Mouse (Mus musculus) retina, postnatal 7 days (tissue): Measurements from ENCODE around the gene Gm49416.
"Not testable (repeated sequence)": the region's sequence is repeated elsewhere in the genome, so short reads cannot be mapped to it uniquely, and the experiment has no call there.

Experiments used
- DNase-seq: peaks from one replicate; pipeline ENCODE4 v3.0.0-alpha.2; 2012; ENCODE audit warnings: low read depth, low spot score

Gene Gm49416

GRCm38 (mm10) chr19:8875031-8875430 lies 13.7 kb upstream of the Gm49416 start:
- DNase-seq, result no peak

- peak; percentile 80 for DNase-seq
These were observed 8.3 kb upstream of the Gm49416 start, which contains the start of gene Uqcc3 for GRCm38 (mm10) chr19:8880311-8881033. Uqcc3 (minus strand) TSS chr19:8880923.

GRCm38 (mm10) chr19:8881034-8881392 lies 7.7 kb upstream of the Gm49416 start:
- DNase-seq, result no peak

- peak; percentile 84 for DNase-seq
These were observed 5.1 kb upstream of the Gm49416 start, which contains the start of the genes Lbhd1 and Gm49403 for GRCm38 (mm10) chr19:8883616-8884015. Lbhd1 (plus strand) TSS chr19:8883732. Gm49403 (plus strand) TSS chr19:8883930.

- DNase-seq, result no peak
These were observed 1.7 kb upstream of the Gm49416 start for GRCm38 (mm10) chr19:8886916-8887584.

- no peak for DNase-seq
These were observed 902 bp upstream of the Gm49416 start for GRCm38 (mm10) chr19:8887585-8888463.

- peak; percentile 84 for DNase-seq
These were observed 4.4 kb downstream of the Gm49416 start, which contains the start of gene Ints5 for GRCm38 (mm10) chr19:8892829-8893766. Ints5 (plus strand) TSS chr19:8893005.

- no peak for DNase-seq
These were observed 6.8 kb downstream of the Gm49416 start for GRCm38 (mm10) chr19:8895397-8895960.

GRCm38 (mm10) chr19:8896231-8896630 lies 7.5 kb downstream of the Gm49416 start:
- not testable (repeated sequence) for DNase-seq

- DNase-seq, result not testable (repeated sequence)
These were observed 8.6 kb downstream of the Gm49416 start for GRCm38 (mm10) chr19:8897211-8897864.

GRCm38 (mm10) chr19:8897865-8898495 lies 9.3 kb downstream of the Gm49416 start, which contains the start of gene Ganab:
Ganab (plus strand) TSS chr19:8898071.
- DNase-seq, result peak; percentile 93

- DNase-seq, result no peak
These were observed 9.8 kb downstream of the Gm49416 start for GRCm38 (mm10) chr19:8898576-8898975.

- no peak for DNase-seq
These were observed 10.4 kb downstream of the Gm49416 start for GRCm38 (mm10) chr19:8899079-8899478.

GRCm38 (mm10) chr19:8903412-8903811 lies 14.7 kb downstream of the Gm49416 start:
- DNase-seq, result no peak

GRCm38 (mm10) chr19:8908531-8908930 lies 19.8 kb downstream of the Gm49416 start:
- no peak for DNase-seq

GRCm38 (mm10) chr19:8911810-8912209 lies 23.1 kb downstream of the Gm49416 start:
- no peak for DNase-seq

GRCm38 (mm10) chr19:8914212-8914611 lies 25.5 kb downstream of the Gm49416 start:
- no peak for DNase-seq

- DNase-seq, result no peak
These were observed 30.3 kb downstream of the Gm49416 start for GRCm38 (mm10) chr19:8919000-8919399.

- DNase-seq, result no peak
These were observed 31.0 kb downstream of the Gm49416 start for GRCm38 (mm10) chr19:8919684-8920072.
